Mouse (Mus musculus) CH12.LX (cell line): ENCODE measurements around the gene Asb7. TPM values are rescaled to one million over a fixed set of nuclear protein-coding genes. Genes with fewer than 3 reads are reported as not detected.

Source experiments
- DNase-seq: peaks from one replicate; pipeline ENCODE4 v3.0.0-alpha.2; 2013; ENCODE audit errors: extremely low read depth
- H3K27ac ChIP-seq: 2 replicates; pipeline ENCODE4 v1.5.1; 2012; ENCODE audit warnings: low read depth, mild to moderate bottlenecking, control low read depth, moderate library complexity; ENCODE audit not compliant: insufficient read depth
- H3K27me3 ChIP-seq: replicated peaks from 2 replicates; pipeline ENCODE3; 2012; ENCODE audit warnings: inconsistent platforms
- H3K36me3 ChIP-seq, 2 experiments: replicated peaks in 1 of 2; 2 replicates each; pipeline versions ENCODE3 to v1.6.1; 2012; ENCODE audit warnings: inconsistent platforms in 1 of 2, low read length in 1 of 2, mild to moderate bottlenecking in 1 of 2, mixed read lengths in 1 of 2, moderate library complexity in 1 of 2; ENCODE audit not compliant: control insufficient read depth in 1 of 2, insufficient read depth in 1 of 2
- H3K4me1 ChIP-seq, 2 experiments: 2 replicates each; pipeline ENCODE4 v1.6.1; 2012; ENCODE audit warnings: inconsistent platforms in 1 of 2, moderate library complexity in 1 of 2; ENCODE audit not compliant: insufficient read depth in 2 of 2, control insufficient read depth in 1 of 2
- H3K4me2 ChIP-seq: 2 replicates; pipeline ENCODE4 v1.6.1; 2012; ENCODE audit warnings: low read depth, mild to moderate bottlenecking, control low read depth; ENCODE audit not compliant: poor library complexity, insufficient read depth, severe bottlenecking
- H3K4me3 ChIP-seq, 3 experiments: fragments of 150-350 bp in 1 of 3; sonication (generic) in 1 of 3; replicated peaks in 1 of 3; 2 replicates each; pipeline versions ENCODE3 to v1.5.1; 2011 to 2012; ENCODE audit warnings: low read depth in 2 of 3, low read length in 2 of 3, mild to moderate bottlenecking in 2 of 3, moderate library complexity in 2 of 3, control low read depth in 1 of 3, improper control_type of control experiment in 1 of 3, inconsistent platforms in 1 of 3, mixed read lengths in 1 of 3; ENCODE audit not compliant: poor library complexity in 1 of 3
- H3K79me2 ChIP-seq: replicated peaks from 2 replicates; pipeline ENCODE4 v1.6.1; 2012; ENCODE audit warnings: mild to moderate bottlenecking, moderate library complexity; ENCODE audit not compliant: control insufficient read depth, poor library complexity, insufficient read depth, severe bottlenecking; ENCODE audit errors: extremely low read depth
- H3K9ac ChIP-seq: 2 replicates; pipeline ENCODE4 v1.6.1; 2012; ENCODE audit warnings: low read depth, mild to moderate bottlenecking, control low read depth, moderate library complexity; ENCODE audit not compliant: insufficient read depth
- H3K9me3 ChIP-seq: replicated peaks from 2 replicates; pipeline ENCODE3; 2012; ENCODE audit warnings: low read length, inconsistent platforms, mixed read lengths
- BHLHE40 ChIP-seq: IDR thresholded peaks from 2 replicates; pipeline ENCODE4 v1.6.1; 2011; ENCODE audit warnings: mild to moderate bottlenecking, low read depth, low read length, improper control_type of control experiment
- CHD2 ChIP-seq: IDR thresholded peaks from 2 replicates; pipeline ENCODE4 v1.6.1; 2011; ENCODE audit warnings: low read length, improper control_type of control experiment
- EP300 ChIP-seq: IDR thresholded peaks from 2 replicates; pipeline ENCODE4 v1.6.1; 2011; ENCODE audit warnings: low read length, improper control_type of control experiment
- ETS1 ChIP-seq: conservative IDR thresholded peaks from 2 replicates; pipeline ENCODE4 v1.6.1; 2012; ENCODE audit warnings: low read depth, mild to moderate bottlenecking, inconsistent platforms, low read length, improper control_type of control experiment, moderate library complexity
- GABPA ChIP-seq: IDR thresholded peaks from 2 replicates; pipeline ENCODE4 v1.6.1; 2012; ENCODE audit warnings: low read depth, low read length, improper control_type of control experiment, inconsistent platforms; ENCODE audit not compliant: insufficient replicate concordance
- HCFC1 ChIP-seq: IDR thresholded peaks from 2 replicates; pipeline ENCODE4 v1.6.1; 2012; ENCODE audit warnings: low read depth, mild to moderate bottlenecking, inconsistent platforms, low read length, improper control_type of control experiment
- IRF4 ChIP-seq: IDR thresholded peaks from 2 replicates; pipeline ENCODE4 v1.6.1; 2014; ENCODE audit warnings: low read depth, mild to moderate bottlenecking, inconsistent platforms, low read length, improper control_type of control experiment
- JUN ChIP-seq: IDR thresholded peaks from 2 replicates; pipeline ENCODE4 v1.6.1; 2011; ENCODE audit warnings: low read depth, mild to moderate bottlenecking, low read length, improper control_type of control experiment, moderate library complexity; ENCODE audit not compliant: insufficient read depth
- MAZ ChIP-seq: IDR thresholded peaks from 2 replicates; pipeline ENCODE4 v1.6.1; 2012; ENCODE audit warnings: low read depth, mild to moderate bottlenecking, inconsistent platforms, low read length, improper control_type of control experiment, moderate library complexity
- MEF2A ChIP-seq: IDR thresholded peaks from 2 replicates; pipeline ENCODE4 v1.6.1; 2014; ENCODE audit warnings: low read depth, mild to moderate bottlenecking, inconsistent platforms, low read length, improper control_type of control experiment, borderline replicate concordance
- MYC ChIP-seq: IDR thresholded peaks from 2 replicates; pipeline ENCODE4 v1.6.1; 2011; ENCODE audit warnings: low read depth, mild to moderate bottlenecking, improper control_type of control experiment, low read length
- NELFE ChIP-seq: IDR thresholded peaks from 2 replicates; pipeline ENCODE4 v1.6.1; 2011; ENCODE audit warnings: low read depth, low read length, improper control_type of control experiment
- NRF1 ChIP-seq: IDR thresholded peaks from 2 replicates; pipeline ENCODE4 v1.6.1; 2014; ENCODE audit warnings: low read depth, mild to moderate bottlenecking, inconsistent platforms, low read length, improper control_type of control experiment, moderate library complexity
- PAX5 ChIP-seq: IDR thresholded peaks from 2 replicates; pipeline ENCODE4 v1.6.1; 2012; ENCODE audit warnings: low read length, inconsistent platforms, mixed read lengths
- POLR2A ChIP-seq: IDR thresholded peaks from 2 replicates; pipeline ENCODE4 v1.6.1; 2011; ENCODE audit warnings: low read depth, mild to moderate bottlenecking, improper control_type of control experiment, low read length
- RAD21 ChIP-seq: IDR thresholded peaks from 2 replicates; pipeline ENCODE4 v1.6.1; 2011; ENCODE audit warnings: low read depth, mild to moderate bottlenecking, low read length, improper control_type of control experiment, moderate library complexity
- RCOR1 ChIP-seq: conservative IDR thresholded peaks from 2 replicates; pipeline ENCODE4 v1.6.1; 2012; ENCODE audit warnings: low read depth, mild to moderate bottlenecking, inconsistent platforms, low read length, improper control_type of control experiment
- SMC3 ChIP-seq: IDR thresholded peaks from 2 replicates; pipeline ENCODE4 v1.6.1; 2011; ENCODE audit warnings: low read depth, low read length, improper control_type of control experiment
- TBP ChIP-seq: conservative IDR thresholded peaks from 2 replicates; pipeline ENCODE4 v1.6.1; 2011; ENCODE audit warnings: low read depth, low read length, improper control_type of control experiment
- TCF12 ChIP-seq: IDR thresholded peaks from 2 replicates; pipeline ENCODE4 v1.6.1; 2014; ENCODE audit warnings: low read depth, mild to moderate bottlenecking, inconsistent platforms, low read length, improper control_type of control experiment
- UBTF ChIP-seq: IDR thresholded peaks from 2 replicates; pipeline ENCODE4 v1.6.1; 2012; ENCODE audit warnings: low read depth, mild to moderate bottlenecking, inconsistent platforms, low read length, improper control_type of control experiment, moderate library complexity
- USF1 ChIP-seq: IDR thresholded peaks from 2 replicates; pipeline ENCODE4 v1.6.1; 2014; ENCODE audit warnings: low read depth, mild to moderate bottlenecking, inconsistent platforms, low read length, improper control_type of control experiment
- USF2 ChIP-seq: conservative IDR thresholded peaks from 2 replicates; pipeline ENCODE4 v1.6.1; 2011; ENCODE audit warnings: low read depth, low read length, improper control_type of control experiment
- ZC3H11A ChIP-seq: IDR thresholded peaks from 2 replicates; pipeline ENCODE4 v1.6.1; 2012; ENCODE audit warnings: low read depth, mild to moderate bottlenecking, inconsistent platforms, low read length, improper control_type of control experiment
- ZKSCAN1 ChIP-seq: IDR thresholded peaks from 2 replicates; pipeline ENCODE4 v1.6.1; 2012; ENCODE audit warnings: low read depth, inconsistent platforms, low read length, improper control_type of control experiment, borderline replicate concordance
- ZMIZ1 ChIP-seq: IDR thresholded peaks from 2 replicates; pipeline ENCODE4 v1.6.1; 2012; ENCODE audit warnings: low read depth, mild to moderate bottlenecking, inconsistent platforms, low read length, improper control_type of control experiment
- ZNF384 ChIP-seq: IDR thresholded peaks from 2 replicates; pipeline ENCODE4 v1.6.1; 2012; ENCODE audit warnings: low read depth, low read length, improper control_type of control experiment, inconsistent platforms
- dilution Hi-C: fragments of 300-500 bp; cut with MboI; formaldehyde crosslinking; loops from 2 replicates; pipeline ENCODE4 v1.14.3; 2020; ENCODE audit warnings: low sequenced_read_pairs; ENCODE audit not compliant: extremely low pct_unique_long_range_greater_than_20kb, extremely low pct_ligation_motif_present
- in situ Hi-C: fragments of 300-500 bp; cut with MboI; formaldehyde crosslinking; loops from 3 replicates; pipeline ENCODE4 v1.14.3; 2019; ENCODE audit warnings: low sequenced_read_pairs, low pct_ligation_motif_present, low pct_unique_long_range_greater_than_20kb, mixed read lengths
- polyA plus RNA-seq: library from polyadenylated mRNA; unstranded; fragments of >175 nt; gene quantifications from 2 replicates; pipeline ENCODE4 v1.2.1, GENCODE M21; 2012; ENCODE audit warnings: low read depth; ENCODE audit not compliant: insufficient read length
- total RNA-seq, 2 experiments: library from RNA; depleted of rRNA; stranded (reverse); fragments of 300-350 nt in 1 of 2; fragments of >200 nt in 1 of 2; gene quantifications; 2 replicates each; pipeline ENCODE4 v1.2.3; 2012 to 2014

The Asb7 gene
- total and polyA plus RNA-seq, 3 experiments = 5.5 to 6.6 (median 6.2) TPM

GRCm38 (mm10) chr7:66702721-66703120, 13.3 kb upstream of the Asb7 start:
- no peak overlapping the region for H3K4me3 ChIP-seq
- H3K4me1 ChIP-seq = 0 out of 4 replicates have a peak, but pooled peaks cover 0 to 2% of the 10 kb centered on the region in 2 experiments
- H3K27ac ChIP-seq = no peak overlapping the region
- H3K27me3 ChIP-seq = no peaks in the 10 kb centered on the region
- no peak overlapping the region for H3K9ac ChIP-seq
- TF ChIP-seq POLR2A (no peak), GABPA (no peak), MEF2A (no peak), TCF12 (no peak), ZNF384 (no peak), CHD2 (no peak), HCFC1 (no peak), ZMIZ1 (no peak), TBP (no peak), SMC3 (no peak), BHLHE40 (no peak), RCOR1 (no peak), EP300 (no peak), JUN (no peak), MYC (no peak), ZKSCAN1 (no peak), USF1 (no peak), NRF1 (no peak), PAX5 (no peak), MAZ (no peak)
- peaks cover 4 to 46% of the 10 kb centered on the region in 2 experiments for H3K36me3 ChIP-seq
- in situ Hi-C loops (no loop called here), dilution Hi-C loops (no loop called here)
- no peak for DNase-seq
- H3K79me2 ChIP-seq = no peaks in the 10 kb centered on the region
- H3K4me2 ChIP-seq = no peak overlapping the region
- H3K9me3 ChIP-seq = no peaks in the 10 kb centered on the region

GRCm38 (mm10) chr7:66694467-66694866, 5.1 kb upstream of the Asb7 start:
- no peak overlapping the region for H3K9ac ChIP-seq
- DNase-seq = no peak
- dilution Hi-C loops = no loop called here
- no peak overlapping the region for H3K27ac ChIP-seq
- no peaks in the 10 kb centered on the region for H3K27me3 ChIP-seq
- peaks cover 0 to 12% of the 10 kb centered on the region in 2 experiments; a peak in 2 of 4 replicates for H3K4me1 ChIP-seq
- no peak for TF ChIP-seq NELFE
- no peak for TF ChIP-seq PAX5
- TF ChIP-seq ETS1 = no peak
- TF ChIP-seq UBTF = no peak
- TF ChIP-seq POLR2A = no peak
- no peak for TF ChIP-seq ZKSCAN1
- no peak for TF ChIP-seq ZC3H11A
- no peak for TF ChIP-seq IRF4
- no peak for TF ChIP-seq RAD21
- TF ChIP-seq MEF2A = no peak
- no peak for TF ChIP-seq USF2
- TF ChIP-seq EP300 = no peak
- TF ChIP-seq, all 38 proteins: peak for 0
- 0 out of 2 replicates have a peak, but pooled peaks cover 3% of the 10 kb centered on the region for H3K79me2 ChIP-seq
- no peaks in the 10 kb centered on the region for H3K9me3 ChIP-seq
- H3K36me3 ChIP-seq = peaks cover 0 to 32% of the 10 kb centered on the region in 2 experiments
- no peak overlapping the region for H3K4me3 ChIP-seq
- in situ Hi-C loops = no loop called here
- H3K4me2 ChIP-seq = no peak overlapping the region
